Mouse (Mus musculus): ENCODE measurements around the gene Ino80d. TPM values are rescaled to one million over a fixed set of nuclear protein-coding genes. Genes with fewer than 3 reads are reported as not detected.

The Ino80d gene
- total and polyA plus RNA-seq, 2 experiments from 2014 or later, result 9.2 to 10.4 TPM

- no peak overlapping the region for H3K9ac ChIP-seq (replicated peaks; ENCODE audit: low read length)
- H3K9me3 ChIP-seq (ENCODE audit: low read length), result no peaks in the 10 kb centered on the region
- 83% methylated on average over 4 of the region's 4 CpGs for WGBS
- no peaks in the 10 kb centered on the region for H3K27me3 ChIP-seq (ENCODE audit: insufficient read depth, low read length)
- H3K4me3 ChIP-seq (ENCODE audit: low read length), result no peak overlapping the region
- no peaks in the 10 kb centered on the region for H3K36me3 ChIP-seq (ENCODE audit: insufficient read depth, low read length)
- H3K4me2 ChIP-seq (ENCODE audit: low read depth, low read length), result no peak overlapping the region
- H3K4me1 ChIP-seq (ENCODE audit: insufficient read depth, low read length), result no peaks in the 10 kb centered on the region; the same call in 1 of the 2 replicates
- no peak for ATAC-seq
- TF ChIP-seq CTCF (IDR thresholded peaks at IDR 0.05; ENCODE audit: low read depth), result no peak
- no peak for DNase-seq (ENCODE audit: low spot score)
- no peak overlapping the region for H3K27ac ChIP-seq
Observed at GRCm38 (mm10) chr1:62953036-62953435, 161.4 kb downstream of the Ino80d start.

DNA sequence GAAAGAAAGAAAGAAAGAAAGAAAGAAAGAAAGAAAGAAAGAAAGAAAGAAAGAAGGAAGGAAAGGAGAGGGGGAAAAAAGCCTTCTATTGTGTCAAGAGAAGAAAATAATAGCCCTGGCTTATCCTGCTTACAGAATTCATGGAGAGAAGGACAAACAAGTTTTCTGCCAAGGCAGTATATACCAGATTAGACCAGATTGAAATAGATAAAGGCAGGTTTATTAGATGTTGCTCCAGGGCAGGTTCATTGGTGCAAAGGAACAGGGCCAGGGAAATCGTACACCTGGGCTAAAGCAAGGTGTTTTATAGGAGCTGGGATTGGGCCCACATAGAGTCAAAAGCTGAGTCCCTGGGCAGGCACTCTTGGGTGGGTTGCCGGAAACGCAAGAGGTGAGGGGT lies 162.1 kb downstream of the Ino80d start:
- no peak for ATAC-seq
- Histone ChIP-seq H3K27me3 (ENCODE audit: insufficient read depth, low read length) (no peaks in the 10 kb centered on the region), H3K9ac (replicated peaks; ENCODE audit: low read length) (no peak overlapping the region), H3K4me3 (ENCODE audit: low read length) (no peak overlapping the region), H3K36me3 (ENCODE audit: insufficient read depth, low read length) (no peaks in the 10 kb centered on the region), H3K27ac (no peak overlapping the region), H3K4me2 (ENCODE audit: low read depth, low read length) (no peak overlapping the region), H3K4me1 (ENCODE audit: insufficient read depth, low read length) (no peaks in the 10 kb centered on the region; the same call in 1 of the 2 replicates), H3K9me3 (ENCODE audit: low read length) (no peaks in the 10 kb centered on the region)
- no peak for TF ChIP-seq CTCF (IDR thresholded peaks at IDR 0.05; ENCODE audit: low read depth)
- 94% methylated on average over 3 of the region's 3 CpGs for WGBS
- DNase-seq (ENCODE audit: low spot score), result no peak

- Histone ChIP-seq H3K4me3 (ENCODE audit: low read length) (no peak overlapping the region), H3K4me2 (ENCODE audit: low read depth, low read length) (no peak overlapping the region; the same call in 1 of the 2 replicates), H3K9ac (replicated peaks; ENCODE audit: low read length) (no peak overlapping the region), H3K27ac (peak overlapping the region; percentile 58; the same call in 1 of the 2 replicates), H3K36me3 (ENCODE audit: insufficient read depth, low read length) (no peaks in the 10 kb centered on the region), H3K27me3 (ENCODE audit: insufficient read depth, low read length) (no peaks in the 10 kb centered on the region), H3K9me3 (ENCODE audit: low read length) (no peaks in the 10 kb centered on the region), H3K4me1 (ENCODE audit: insufficient read depth, low read length) (no peaks in the 10 kb centered on the region; the same call in 1 of the 2 replicates)
- no peak for TF ChIP-seq CTCF (IDR thresholded peaks at IDR 0.05; ENCODE audit: low read depth)
- ATAC-seq, result peak; percentile 92
- WGBS, result 28% methylated on average over 7 of the region's 7 CpGs
- peak; percentile 91 for DNase-seq (ENCODE audit: low spot score)
Observed at GRCm38 (mm10) chr1:62951067-62951809, 163.2 kb downstream of the Ino80d start.

GRCm38 (mm10) chr1:62950526-62950925 lies 163.9 kb downstream of the Ino80d start:
- no peak for DNase-seq (ENCODE audit: low spot score)
- Histone ChIP-seq H3K4me2 (ENCODE audit: low read depth, low read length) (no peak overlapping the region), H3K27ac (no peak overlapping the region), H3K36me3 (ENCODE audit: insufficient read depth, low read length) (no peaks in the 10 kb centered on the region), H3K9ac (replicated peaks; ENCODE audit: low read length) (no peak overlapping the region), H3K9me3 (ENCODE audit: low read length) (no peaks in the 10 kb centered on the region), H3K4me1 (ENCODE audit: insufficient read depth, low read length) (no peaks in the 10 kb centered on the region; the same call in 1 of the 2 replicates), H3K27me3 (ENCODE audit: insufficient read depth, low read length) (no peaks in the 10 kb centered on the region), H3K4me3 (ENCODE audit: low read length) (no peak overlapping the region)
- WGBS, result 77% methylated on average over 9 of the region's 9 CpGs
- TF ChIP-seq CTCF (IDR thresholded peaks at IDR 0.05; ENCODE audit: low read depth), result no peak
- no peak for ATAC-seq

DNA sequence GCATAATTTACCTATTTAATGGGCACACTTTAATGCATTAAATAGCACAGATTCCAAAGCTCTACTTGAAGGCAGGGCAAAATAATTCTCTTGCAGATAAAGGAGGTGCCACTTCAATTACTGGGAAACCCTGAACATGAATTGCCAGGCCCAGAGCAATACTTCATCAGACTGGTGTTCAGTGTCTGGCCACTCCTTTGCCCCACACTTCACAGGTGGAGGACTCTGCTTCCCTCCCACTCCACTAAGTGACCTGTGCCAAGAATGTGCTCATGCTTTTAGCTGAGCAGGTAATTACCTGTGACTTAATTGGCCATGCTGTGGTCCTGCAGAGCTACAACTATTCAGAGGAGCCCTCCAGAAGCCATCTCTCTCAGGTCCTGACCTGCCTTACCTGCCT lies 166.7 kb downstream of the Ino80d start:
- Histone ChIP-seq H3K4me1 (ENCODE audit: insufficient read depth, low read length) (no peaks in the 10 kb centered on the region; the same call in 1 of the 2 replicates), H3K4me3 (ENCODE audit: low read length) (no peak overlapping the region), H3K4me2 (ENCODE audit: low read depth, low read length) (no peak overlapping the region), H3K9ac (replicated peaks; ENCODE audit: low read length) (no peak overlapping the region), H3K9me3 (ENCODE audit: low read length) (no peaks in the 10 kb centered on the region), H3K27ac (no peak overlapping the region), H3K27me3 (ENCODE audit: insufficient read depth, low read length) (no peaks in the 10 kb centered on the region), H3K36me3 (ENCODE audit: insufficient read depth, low read length) (no peaks in the 10 kb centered on the region)
- no peak for DNase-seq (ENCODE audit: low spot score)
- no peak for TF ChIP-seq CTCF (IDR thresholded peaks at IDR 0.05; ENCODE audit: low read depth)
- no peak for ATAC-seq

GRCm38 (mm10) chr1:62946987-62947386 lies 167.5 kb downstream of the Ino80d start:
- H3K36me3 ChIP-seq (ENCODE audit: insufficient read depth, low read length), result no peaks in the 10 kb centered on the region
- no peak for TF ChIP-seq CTCF (IDR thresholded peaks at IDR 0.05; ENCODE audit: low read depth)
- 51% methylated on average over 5 of the region's 5 CpGs for whole genome bisulfite sequencing

More at GRCm38 (mm10) chr1:62946987-62947386, 167.5 kb downstream of the Ino80d start:
- ATAC-seq (no peak), DNase-seq (ENCODE audit: low spot score) (no peak)
- H3K9ac ChIP-seq (replicated peaks; ENCODE audit: low read length), result no peak overlapping the region
- no peak overlapping the region for H3K4me2 ChIP-seq (ENCODE audit: low read depth, low read length)
- no peak overlapping the region for H3K27ac ChIP-seq
- H3K27me3 ChIP-seq (ENCODE audit: insufficient read depth, low read length), result no peaks in the 10 kb centered on the region
- H3K9me3 ChIP-seq (ENCODE audit: low read length), result no peaks in the 10 kb centered on the region
- no peak overlapping the region for H3K4me3 ChIP-seq (ENCODE audit: low read length)
- H3K4me1 ChIP-seq (ENCODE audit: insufficient read depth, low read length), result no peaks in the 10 kb centered on the region; the same call in 1 of the 2 replicates
